Mouse (Mus musculus): Measurements from ENCODE around the gene Slc8b1. TPM values are rescaled to one million over a fixed set of nuclear protein-coding genes. Genes with fewer than 3 reads are reported as not detected.

Gene Slc8b1
- 10 to 100 TPM; 12.5 to 13.0 TPM for total RNA-seq (2021)
- long read RNA-seq, experiment 1, partial matches to known transcripts, result 1 of 21 reads
- long read RNA-seq, experiment 1, other reads (novel, unspliced or antisense), result 15 of 21 reads
- long read RNA-seq, experiment 2, transcript Slc8b1-201 (16 exons, 2,898 nt), result major isoform, 5 of 27 reads
- long read RNA-seq, experiment 2, partial matches to known transcripts, result 3 of 27 reads
- long read RNA-seq, experiment 2, other reads (novel, unspliced or antisense), result 18 of 27 reads

GRCm38 (mm10) chr5:120510982-120511642 is at the start of gene Slc8b1:
Gene Slc8b1, plus strand, starts transcription at chr5:120511168.
- peak; percentile 97 for DNase-seq
- intact Hi-C loops (cut with DNase I; ENCODE audit: low total_unique reads), result no loop called here

GRCm38 (mm10) chr5:120461902-120462301 is 49.1 kb upstream of the Slc8b1 start:
- DNase-seq, result no peak
- intact Hi-C loops (cut with DNase I; ENCODE audit: low total_unique reads), result no loop called here

GRCm38 (mm10) chr5:120464321-120464720 is 46.6 kb upstream of the Slc8b1 start:
- intact Hi-C loops (cut with DNase I; ENCODE audit: low total_unique reads), result no loop called here
- no peak for DNase-seq

GRCm38 (mm10) chr5:120465062-120465461 is 45.9 kb upstream of the Slc8b1 start:
- no peak for DNase-seq
- intact Hi-C loops (cut with DNase I; ENCODE audit: low total_unique reads), result no loop called here

GRCm38 (mm10) chr5:120465860-120466259 is 45.1 kb upstream of the Slc8b1 start:
- intact Hi-C loops (cut with DNase I; ENCODE audit: low total_unique reads), result no loop called here

GRCm38 (mm10) chr5:120467026-120467425 is 43.9 kb upstream of the Slc8b1 start:
- no peak for DNase-seq
- intact Hi-C loops (cut with DNase I; ENCODE audit: low total_unique reads), result no loop called here

More at GRCm38 (mm10) chr5:120465860-120466259, 45.1 kb upstream of the Slc8b1 start:
- no peak for DNase-seq

GRCm38 (mm10) chr5:120468336-120468735 is 42.6 kb upstream of the Slc8b1 start:
- intact Hi-C loops (cut with DNase I; ENCODE audit: low total_unique reads), result no loop called here
- DNase-seq, result no peak

GRCm38 (mm10) chr5:120468830-120469229 is 42.1 kb upstream of the Slc8b1 start:
- no peak for DNase-seq
- intact Hi-C loops (cut with DNase I; ENCODE audit: low total_unique reads), result no loop called here

- no peak for DNase-seq
- intact Hi-C loops (cut with DNase I; ENCODE audit: low total_unique reads), result no loop called here
These were observed 39.4 kb upstream of the Slc8b1 start for GRCm38 (mm10) chr5:120471538-120471937.

- intact Hi-C loops (cut with DNase I; ENCODE audit: low total_unique reads), result no loop called here
- no peak for DNase-seq
These were observed 38.2 kb upstream of the Slc8b1 start, which contains the start of gene Sdsl for GRCm38 (mm10) chr5:120472770-120473169. Gene Sdsl, minus strand, starts transcription at chr5:120472810.

GRCm38 (mm10) chr5:120473361-120473760 is 37.6 kb upstream of the Slc8b1 start:
- intact Hi-C loops (cut with DNase I; ENCODE audit: low total_unique reads), result no loop called here
- DNase-seq, result no peak

GRCm38 (mm10) chr5:120475861-120476260 is 35.1 kb upstream of the Slc8b1 start:
- no peak for DNase-seq
- intact Hi-C loops (cut with DNase I; ENCODE audit: low total_unique reads), result no loop called here

GRCm38 (mm10) chr5:120476296-120476695 is 34.7 kb upstream of the Slc8b1 start, which contains the start of gene Sds:
Gene Sds, plus strand, starts transcription at chr5:120476526.
- no peak for DNase-seq
- intact Hi-C loops (cut with DNase I; ENCODE audit: low total_unique reads), result no loop called here

GRCm38 (mm10) chr5:120477993-120478392 is 33.0 kb upstream of the Slc8b1 start:
- DNase-seq, result no peak

GRCm38 (mm10) chr5:120479538-120479937 is 31.4 kb upstream of the Slc8b1 start:
- intact Hi-C loops (cut with DNase I; ENCODE audit: low total_unique reads), result no loop called here
- DNase-seq, result no peak

More at GRCm38 (mm10) chr5:120477993-120478392, 33.0 kb upstream of the Slc8b1 start:
- intact Hi-C loops (cut with DNase I; ENCODE audit: low total_unique reads), result no loop called here

- intact Hi-C loops (cut with DNase I; ENCODE audit: low total_unique reads), result no loop called here
- DNase-seq, result no peak
These were observed 29.8 kb upstream of the Slc8b1 start for GRCm38 (mm10) chr5:120481205-120481604.

GRCm38 (mm10) chr5:120483399-120483798 is 27.6 kb upstream of the Slc8b1 start:
- intact Hi-C loops (cut with DNase I; ENCODE audit: low total_unique reads), result no loop called here

GRCm38 (mm10) chr5:120487844-120488243 is 23.1 kb upstream of the Slc8b1 start:
- no peak for DNase-seq
- intact Hi-C loops (cut with DNase I; ENCODE audit: low total_unique reads), result no loop called here

More at GRCm38 (mm10) chr5:120483399-120483798, 27.6 kb upstream of the Slc8b1 start:
- no peak for DNase-seq

GRCm38 (mm10) chr5:120490679-120491192 is 20.2 kb upstream of the Slc8b1 start:
- intact Hi-C loops (cut with DNase I; ENCODE audit: low total_unique reads), result no loop called here
- DNase-seq, result peak; percentile 49

GRCm38 (mm10) chr5:120492437-120492836 is 18.5 kb upstream of the Slc8b1 start:
- intact Hi-C loops (cut with DNase I; ENCODE audit: low total_unique reads), result no loop called here
- DNase-seq, result no peak

- DNase-seq, result no peak
- intact Hi-C loops (cut with DNase I; ENCODE audit: low total_unique reads), result no loop called here
These were observed 17.5 kb upstream of the Slc8b1 start for GRCm38 (mm10) chr5:120493440-120493839.
